Mouse (Mus musculus) midbrain, embryonic 11.5 days (tissue): ENCODE measurements around the gene Spo11. TPM values are rescaled to one million over a fixed set of nuclear protein-coding genes. Genes with fewer than 3 reads are reported as not detected.
A peak's percentile ranks its signal among the peaks of the same experiment; 100 is the strongest.

ENCODE experiments used
- ATAC-seq: fragments of 200-750 bp; cut with Nextera tagmentation; 2 replicates; pipeline ENCODE4 v1.8.0; 2017; ENCODE audit warnings: moderate TSS enrichment, moderate library complexity; ENCODE audit not compliant: low FRiP score
- DNase-seq: peaks from one replicate; pipeline ENCODE4 v3.0.0; 2015; ENCODE audit warnings: low spot score; ENCODE audit errors: missing footprints
- H3K27ac ChIP-seq: fragments of 300-500 bp; sonication (generic); 2 replicates; pipeline ENCODE4 v1.5.1; 2014; ENCODE audit warnings: low read depth, low read length
- H3K27me3 ChIP-seq: fragments of 300-500 bp; sonication (generic); 2 replicates; pipeline ENCODE4 v1.6.1; 2014; ENCODE audit warnings: mild to moderate bottlenecking, low read length, moderate library complexity, mixed read lengths; ENCODE audit not compliant: control insufficient read depth, insufficient read depth
- H3K36me3 ChIP-seq: fragments of 300-500 bp; sonication (generic); 2 replicates; pipeline ENCODE4 v1.6.1; 2014; ENCODE audit warnings: mild to moderate bottlenecking, low read length, moderate library complexity, mixed read lengths; ENCODE audit not compliant: control insufficient read depth, insufficient read depth
- H3K4me1 ChIP-seq: fragments of 300-500 bp; sonication (generic); 2 replicates; pipeline ENCODE4 v1.6.1; 2014; ENCODE audit warnings: low read length; ENCODE audit not compliant: control insufficient read depth, insufficient read depth
- H3K4me2 ChIP-seq: fragments of 300-500 bp; sonication (generic); 2 replicates; pipeline ENCODE4 v1.6.1; 2014; ENCODE audit warnings: mild to moderate bottlenecking, moderate library complexity
- H3K4me3 ChIP-seq: fragments of 300-500 bp; sonication (generic); 2 replicates; pipeline ENCODE4 v1.5.1; 2014; ENCODE audit warnings: low read depth, low read length
- H3K9ac ChIP-seq: fragments of 300-500 bp; sonication (generic); 2 replicates; pipeline ENCODE4 v1.6.1; 2014; ENCODE audit warnings: low read length
- H3K9me3 ChIP-seq: fragments of 300-500 bp; sonication (generic); 2 replicates; pipeline ENCODE4 v1.6.1; 2016; ENCODE audit warnings: low read length; ENCODE audit not compliant: control insufficient read depth
- WGBS: fragments of 180-500 bp; shearing (Covaris S2); extraction: QIAGEN DNeasy Blood & Tissue Kit; methylation state at CpG from one replicate; pipeline ENCODE4 v1.1.7; 2014; 5-methylcytosine and 5-hydroxymethylcytosine counted together
- polyA plus RNA-seq: library from polyadenylated mRNA; unstranded; fragments of >200 nt; fragmentation: Nextera tagmentation; extraction: Ambion mirVana; gene quantifications from 2 replicates; pipeline ENCODE4 v1.2.1, GENCODE M21; 2014

Spo11 gene
- polyA plus RNA-seq, 1 experiment from 2014 or later, result 0.26 TPM

DNA sequence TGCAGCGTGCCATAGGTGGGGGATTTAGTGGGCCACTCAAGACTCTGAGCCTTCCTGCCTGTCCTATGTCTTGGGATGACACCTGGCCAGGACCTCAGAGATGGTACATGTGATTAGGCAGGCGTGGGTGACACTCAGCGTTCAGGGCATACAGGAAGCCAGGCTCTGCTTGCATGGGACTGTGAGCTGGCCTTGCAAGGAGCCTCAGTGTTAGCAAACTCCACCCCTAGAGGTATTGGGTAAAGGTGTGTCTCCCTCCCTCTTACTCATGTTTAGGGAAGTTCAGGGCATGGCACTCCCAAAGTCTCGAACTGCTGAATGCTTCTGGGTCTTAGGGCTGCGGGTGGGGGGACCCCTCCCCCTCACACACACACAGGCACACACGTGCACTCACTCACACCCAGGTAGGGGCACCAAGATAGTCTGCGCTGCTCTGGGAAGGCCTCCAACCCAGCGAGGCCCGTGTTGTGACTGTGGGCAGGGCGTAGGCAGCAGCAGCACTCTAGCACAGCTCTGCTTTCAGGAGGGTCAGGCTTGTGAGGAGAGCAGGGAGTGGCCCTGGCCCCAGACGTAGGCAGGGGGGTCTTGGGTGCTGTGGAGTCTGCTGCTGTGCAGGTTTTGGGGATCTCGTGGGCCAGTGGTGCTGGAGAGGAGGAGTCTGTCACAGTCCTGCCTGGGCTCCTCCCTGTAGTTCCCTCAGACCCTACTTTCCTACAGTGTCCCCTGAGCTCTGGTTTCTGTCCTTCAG, 53.3 kb downstream of the Spo11 start:
- WGBS, result 81% methylated on average over 12 of the region's 12 CpGs
- no peak overlapping the region for H3K4me2 ChIP-seq
- H3K4me1 ChIP-seq, result peaks cover 2% of the 10 kb centered on the region; the same call in 1 of the 2 replicates
- peaks cover 18% of the 10 kb centered on the region for H3K36me3 ChIP-seq
- ATAC-seq (peak; percentile 5; the same call in 1 of the 2 replicates), DNase-seq (no peak)
- H3K9me3 ChIP-seq, result no peaks in the 10 kb centered on the region
- no peak overlapping the region for H3K4me3 ChIP-seq
- no peak overlapping the region for H3K27ac ChIP-seq
- H3K9ac ChIP-seq, result no peak overlapping the region
- no peaks in the 10 kb centered on the region for H3K27me3 ChIP-seq

DNA sequence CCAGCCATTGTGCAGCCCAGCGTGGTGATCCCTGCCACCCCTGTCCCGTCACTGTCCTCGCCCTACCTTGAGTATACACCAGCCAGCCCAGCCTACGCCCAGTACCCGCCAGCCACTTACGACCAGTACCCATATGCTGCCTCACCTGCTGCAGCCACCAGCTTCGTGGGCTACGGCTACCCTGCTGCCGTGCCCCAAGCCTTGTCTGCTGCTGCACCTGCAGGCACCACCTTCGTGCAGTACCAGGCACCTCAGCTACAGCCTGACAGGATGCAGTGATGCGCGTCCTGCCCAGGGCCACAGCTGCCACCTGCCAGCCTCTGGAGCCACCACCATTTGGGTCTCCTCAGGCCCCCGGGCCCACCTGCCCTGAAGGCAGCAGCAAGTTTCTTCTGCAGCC, 56.0 kb downstream of the Spo11 start:
- Histone ChIP-seq H3K9me3 (no peaks in the 10 kb centered on the region), H3K27ac (no peak overlapping the region), H3K9ac (no peak overlapping the region), H3K4me3 (no peak overlapping the region), H3K4me2 (no peak overlapping the region), H3K4me1 (no peaks in the 10 kb centered on the region), H3K36me3 (peaks cover 12% of the 10 kb centered on the region), H3K27me3 (no peaks in the 10 kb centered on the region)
- DNase-seq (no peak), ATAC-seq (0 out of 2 replicates have a peak, but pooled peaks have one; percentile 8)
- WGBS, result 97% methylated on average over 13 of the region's 13 CpGs

DNA sequence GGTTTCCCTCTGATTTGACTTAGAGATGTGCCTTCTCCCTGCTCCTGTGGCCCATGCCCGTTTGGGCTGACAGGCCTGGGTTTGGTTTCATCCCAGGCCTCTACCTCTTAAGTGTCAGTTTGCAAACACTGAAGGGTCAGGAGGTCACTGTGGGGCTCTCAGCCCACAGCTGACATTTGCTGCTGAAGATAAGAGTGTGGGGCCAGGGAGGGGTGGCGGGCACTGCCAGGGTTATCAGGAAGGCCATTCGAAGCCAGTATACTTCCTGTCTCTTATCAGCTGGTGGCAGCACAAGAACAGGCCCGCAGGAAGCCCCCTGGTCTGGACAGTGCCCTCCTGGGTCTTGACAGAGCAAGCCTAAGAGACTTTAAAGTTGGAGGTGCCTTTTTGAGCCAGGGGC, 57.5 kb downstream of the Spo11 start:
- ATAC-seq (no peak), DNase-seq (no peak)
- Histone ChIP-seq H3K4me1 (no peaks in the 10 kb centered on the region), H3K27ac (no peak overlapping the region), H3K4me3 (no peak overlapping the region), H3K9ac (no peak overlapping the region), H3K9me3 (no peaks in the 10 kb centered on the region), H3K4me2 (no peak overlapping the region), H3K36me3 (peaks cover 12% of the 10 kb centered on the region), H3K27me3 (no peaks in the 10 kb centered on the region)
- 81% methylated on average over 4 of the region's 4 CpGs for WGBS

DNA sequence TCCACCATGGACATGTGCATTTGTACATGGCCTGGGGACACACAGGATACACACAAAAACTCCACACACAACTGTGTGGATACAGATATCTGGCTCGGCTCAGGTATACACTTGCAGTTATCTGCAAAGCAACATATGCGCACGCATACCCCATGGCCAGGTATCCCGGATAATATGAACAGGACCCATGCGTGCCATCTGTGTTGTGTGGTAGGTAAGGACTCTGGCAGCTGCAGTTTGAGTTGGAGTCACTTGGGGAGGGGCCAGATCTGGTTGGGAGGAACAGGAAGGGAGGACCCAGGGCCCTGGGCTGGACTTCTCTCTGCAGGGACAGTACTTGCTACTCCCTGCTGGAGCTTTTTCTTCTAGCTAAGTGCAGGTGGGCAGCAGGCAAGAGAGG, 58.2 kb downstream of the Spo11 start:
- DNase-seq, result no peak
- H3K4me3 ChIP-seq, result no peak overlapping the region
- H3K4me1 ChIP-seq, result no peaks in the 10 kb centered on the region
- no peak for ATAC-seq
- peaks cover 9% of the 10 kb centered on the region for H3K36me3 ChIP-seq
- no peak overlapping the region for H3K27ac ChIP-seq
- no peak overlapping the region for H3K9ac ChIP-seq
- no peak overlapping the region for H3K4me2 ChIP-seq
- no peaks in the 10 kb centered on the region for H3K27me3 ChIP-seq
- no peaks in the 10 kb centered on the region for H3K9me3 ChIP-seq
- WGBS, result 93% methylated on average over 5 of the region's 5 CpGs

DNA sequence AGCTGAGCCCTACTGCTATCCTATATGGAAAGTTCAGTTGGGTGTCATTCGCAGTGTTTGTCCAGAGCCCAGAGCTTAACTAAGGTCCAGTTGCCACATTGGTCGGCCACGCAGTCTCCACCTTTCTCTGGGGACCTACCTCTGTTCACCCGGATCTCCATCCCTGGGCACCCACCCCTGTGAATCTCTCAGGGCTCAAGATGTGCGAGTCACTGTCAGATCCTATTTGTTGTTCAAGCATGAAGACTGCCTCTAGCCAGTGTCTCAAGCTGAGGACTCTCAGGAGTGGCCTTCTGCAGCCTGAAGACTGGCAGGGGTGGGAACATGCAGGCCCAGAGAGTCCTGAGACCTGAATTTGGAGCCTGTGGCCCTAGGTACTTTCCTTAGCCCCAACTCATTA, 58.6 kb downstream of the Spo11 start:
- DNase-seq, result no peak
- WGBS, result 87% methylated on average over 5 of the region's 5 CpGs
- no peaks in the 10 kb centered on the region for H3K9me3 ChIP-seq
- H3K4me2 ChIP-seq, result no peak overlapping the region
- peaks cover 9% of the 10 kb centered on the region for H3K36me3 ChIP-seq
- H3K9ac ChIP-seq, result no peak overlapping the region
- H3K4me1 ChIP-seq, result no peaks in the 10 kb centered on the region
- H3K4me3 ChIP-seq, result no peak overlapping the region
- no peak overlapping the region for H3K27ac ChIP-seq
- H3K27me3 ChIP-seq, result no peaks in the 10 kb centered on the region
- ATAC-seq, result no peak

DNA sequence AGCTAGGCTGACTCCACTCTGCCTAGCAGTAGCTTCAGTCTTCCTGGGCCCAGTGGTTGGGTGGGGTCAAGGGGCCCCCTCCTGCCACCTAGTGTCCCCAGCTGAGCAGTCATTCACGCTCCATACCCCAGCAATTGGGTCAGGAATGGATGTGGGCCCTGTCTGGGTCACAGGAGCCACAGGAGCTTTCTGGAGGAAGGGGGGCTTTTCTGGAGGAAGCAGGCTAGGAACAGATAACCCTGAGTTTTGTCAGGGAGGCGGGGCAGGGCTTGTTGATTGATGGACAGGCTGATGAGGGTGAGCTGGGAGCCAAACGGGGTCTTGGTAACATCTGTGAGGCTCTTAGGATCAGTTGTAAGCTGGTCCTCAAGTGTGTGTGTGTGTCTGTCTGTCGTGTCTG, 59.1 kb downstream of the Spo11 start:
- ATAC-seq (no peak), DNase-seq (no peak)
- Histone ChIP-seq H3K36me3 (peaks cover 6% of the 10 kb centered on the region; the same call in 1 of the 2 replicates), H3K27me3 (no peaks in the 10 kb centered on the region), H3K4me3 (no peak overlapping the region), H3K4me2 (no peak overlapping the region), H3K9ac (no peak overlapping the region), H3K4me1 (no peaks in the 10 kb centered on the region), H3K9me3 (no peaks in the 10 kb centered on the region), H3K27ac (no peak overlapping the region)
- WGBS, result 66% methylated on average over 4 of the region's 4 CpGs

DNA sequence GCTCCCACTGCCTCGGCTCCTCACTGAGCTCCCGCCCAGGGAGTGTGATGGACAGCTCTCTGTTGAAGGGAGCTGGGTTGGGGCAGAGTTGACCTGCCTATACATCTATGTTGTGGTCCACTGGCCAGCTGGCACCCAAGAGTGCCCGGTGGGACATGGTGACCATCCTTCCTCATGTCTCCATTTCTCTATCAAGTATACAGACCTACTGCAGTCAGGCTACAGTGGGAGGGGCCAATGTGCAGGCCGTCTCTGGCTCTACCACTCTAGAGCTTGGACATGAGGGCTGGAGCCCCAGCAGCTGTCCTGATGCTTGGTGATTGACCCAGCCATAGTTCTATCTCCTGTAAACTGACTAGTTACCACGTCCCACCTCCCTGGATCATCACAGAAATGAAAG, 59.8 kb downstream of the Spo11 start:
- no peak overlapping the region for H3K4me3 ChIP-seq
- peaks cover 4% of the 10 kb centered on the region; the same call in 1 of the 2 replicates for H3K36me3 ChIP-seq
- H3K9me3 ChIP-seq, result no peaks in the 10 kb centered on the region
- 85% methylated on average over 5 of the region's 5 CpGs for WGBS
- no peak overlapping the region for H3K4me2 ChIP-seq
- no peaks in the 10 kb centered on the region for H3K27me3 ChIP-seq
- no peak overlapping the region for H3K9ac ChIP-seq
- H3K4me1 ChIP-seq, result no peaks in the 10 kb centered on the region
- DNase-seq (no peak), ATAC-seq (no peak)
- H3K27ac ChIP-seq, result no peak overlapping the region

DNA sequence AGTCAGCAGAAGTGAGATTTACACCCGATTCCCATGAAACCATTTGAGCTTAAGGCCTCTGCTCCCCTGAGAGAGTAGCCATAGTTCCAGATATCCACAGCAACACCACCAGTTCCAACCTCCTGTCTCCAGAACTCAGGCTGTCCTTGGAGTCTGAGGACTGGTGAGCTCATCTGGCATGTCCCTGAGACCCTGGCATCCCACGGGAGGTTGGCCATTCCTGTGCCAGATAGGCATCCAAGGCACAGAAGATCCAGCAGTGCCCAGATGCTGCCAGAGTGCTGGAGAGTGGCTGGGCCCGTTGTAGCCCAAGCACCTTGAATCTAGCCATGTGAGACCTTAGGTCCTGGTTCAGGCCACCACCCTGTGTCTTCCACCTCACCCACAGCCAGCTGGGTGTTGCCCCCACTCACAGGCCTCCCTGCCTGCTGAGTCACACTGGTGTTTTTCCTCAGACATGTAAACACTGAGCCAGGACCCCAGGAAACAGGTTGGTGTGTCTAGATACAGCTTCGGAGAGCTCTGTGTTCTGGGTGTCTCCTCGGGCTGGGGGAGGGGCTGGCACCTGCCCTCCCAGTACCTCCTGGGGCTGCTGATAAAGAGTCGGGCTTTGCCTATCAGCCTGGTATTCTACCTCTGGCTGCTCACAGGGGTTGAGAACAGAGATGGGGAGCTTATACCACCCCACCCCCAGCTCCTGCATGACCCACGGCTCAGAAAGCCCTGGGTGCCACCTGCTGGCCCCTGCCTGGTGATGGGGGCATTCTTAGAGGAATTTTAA, 60.5 kb downstream of the Spo11 start:
- DNase-seq (no peak), ATAC-seq (no peak)
- Histone ChIP-seq H3K9me3 (no peaks in the 10 kb centered on the region), H3K27me3 (no peaks in the 10 kb centered on the region), H3K36me3 (peaks cover 3% of the 10 kb centered on the region; the same call in 1 of the 2 replicates), H3K9ac (no peak overlapping the region), H3K27ac (no peak overlapping the region), H3K4me2 (no peak overlapping the region), H3K4me3 (no peak overlapping the region), H3K4me1 (no peaks in the 10 kb centered on the region)
- WGBS, result 74% methylated on average over 7 of the region's 7 CpGs

DNA sequence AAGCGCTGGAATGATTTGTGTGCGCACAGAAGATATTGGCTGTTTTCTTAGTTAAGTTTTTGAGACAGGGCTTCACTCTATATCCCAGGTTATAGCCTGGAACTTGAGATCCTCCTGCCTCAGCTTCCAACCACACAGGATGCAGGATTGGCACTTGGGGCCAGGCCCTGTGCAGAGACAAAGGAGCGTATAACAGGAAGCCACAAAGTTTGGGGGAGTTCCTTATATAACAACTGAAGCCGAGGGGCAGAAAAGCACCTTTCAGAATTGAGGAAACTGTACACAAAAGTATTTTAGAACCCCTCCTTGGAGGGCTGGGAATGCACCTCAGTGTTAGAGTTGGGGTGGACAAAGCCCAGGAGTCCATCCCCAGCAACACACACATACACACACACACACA, 61.5 kb downstream of the Spo11 start:
- no peaks in the 10 kb centered on the region for H3K27me3 ChIP-seq
- no peaks in the 10 kb centered on the region; the same call in 1 of the 2 replicates for H3K36me3 ChIP-seq
- DNase-seq (no peak), ATAC-seq (no peak)
- 91% methylated on average over 4 of the region's 4 CpGs for WGBS
- H3K27ac ChIP-seq, result no peak overlapping the region
- no peak overlapping the region for H3K9ac ChIP-seq
- no peaks in the 10 kb centered on the region for H3K9me3 ChIP-seq
- no peak overlapping the region for H3K4me3 ChIP-seq
- H3K4me1 ChIP-seq, result no peaks in the 10 kb centered on the region
- no peak overlapping the region for H3K4me2 ChIP-seq
